Mouse (Mus musculus): ENCODE measurements at regions not wholly inside any gene's neighbourhood (a gene's known extent, or its start where the extent isn't known, plus 50 kb on each side); places are given as distances from the start of the nearest gene placed in this dataset.

DNA sequence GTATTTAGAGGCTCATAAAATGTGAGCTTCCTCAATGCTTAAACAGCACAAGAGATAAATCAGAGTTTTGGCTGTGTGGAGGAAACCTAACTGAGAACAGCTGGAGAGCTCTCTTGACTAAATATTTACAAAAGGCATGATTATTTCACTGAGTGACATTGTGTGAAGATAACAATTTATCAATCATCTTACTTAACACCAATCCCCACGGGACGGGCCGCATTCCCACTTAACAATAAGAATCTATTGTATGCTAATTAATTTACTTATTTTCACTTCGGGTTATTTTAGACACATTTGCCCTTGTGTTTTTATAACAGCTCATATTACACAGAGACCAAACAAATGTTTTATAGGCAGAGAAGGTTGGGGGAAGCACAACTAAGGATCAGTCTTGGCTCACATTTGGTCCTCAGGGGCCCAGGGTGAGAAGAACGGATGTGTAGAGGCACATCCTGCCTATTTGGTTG lies 259.7 kb upstream of the Arid1b start:
- ATAC-seq (ENCODE audit: extremely low read depth, insufficient number of reproducible peaks, low FRiP score, poor library complexity, severe bottlenecking), result no peak

DNA sequence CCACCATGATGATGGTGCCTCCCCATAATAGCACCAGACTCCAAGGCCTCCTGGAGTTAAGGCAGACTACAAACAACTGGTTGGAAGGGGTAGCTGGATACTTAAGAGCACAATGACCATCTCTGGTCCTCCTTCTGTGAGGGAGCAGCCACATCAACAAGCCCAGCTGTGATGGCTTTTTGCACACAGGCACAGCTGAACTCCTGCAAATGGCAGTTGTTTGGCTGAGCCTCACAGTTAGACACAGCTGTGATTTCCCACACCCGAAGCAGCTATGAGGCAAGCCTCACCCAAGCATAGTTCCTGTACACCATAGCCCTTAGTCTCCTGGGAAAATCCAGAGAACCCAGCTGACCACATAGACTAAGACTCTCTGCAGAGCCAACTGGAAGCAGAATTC lies 258.9 kb upstream of the Arid1b start:
- ATAC-seq (ENCODE audit: extremely low read depth, insufficient number of reproducible peaks, low FRiP score, poor library complexity, severe bottlenecking), result no peak

DNA sequence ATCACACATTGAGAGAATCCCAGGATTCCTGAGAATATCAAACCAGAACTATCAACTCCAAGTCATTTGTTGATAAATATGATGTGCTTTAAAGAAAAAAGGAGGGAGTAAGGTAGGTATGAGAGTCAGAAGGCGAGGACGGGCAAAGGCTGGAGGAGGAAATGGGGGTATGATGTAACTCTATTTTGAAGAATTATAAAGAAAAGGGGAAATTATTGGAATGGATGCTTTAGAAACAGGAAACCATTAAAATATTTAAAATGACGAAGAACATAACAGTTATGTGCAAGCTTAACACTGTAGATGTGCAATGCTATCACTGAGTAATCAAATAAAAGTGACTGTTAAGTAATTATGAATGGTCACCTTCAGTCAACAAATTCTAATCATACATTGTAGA lies 257.4 kb upstream of the Arid1b start:
- ATAC-seq (ENCODE audit: extremely low read depth, insufficient number of reproducible peaks, low FRiP score, poor library complexity, severe bottlenecking), result no peak

DNA sequence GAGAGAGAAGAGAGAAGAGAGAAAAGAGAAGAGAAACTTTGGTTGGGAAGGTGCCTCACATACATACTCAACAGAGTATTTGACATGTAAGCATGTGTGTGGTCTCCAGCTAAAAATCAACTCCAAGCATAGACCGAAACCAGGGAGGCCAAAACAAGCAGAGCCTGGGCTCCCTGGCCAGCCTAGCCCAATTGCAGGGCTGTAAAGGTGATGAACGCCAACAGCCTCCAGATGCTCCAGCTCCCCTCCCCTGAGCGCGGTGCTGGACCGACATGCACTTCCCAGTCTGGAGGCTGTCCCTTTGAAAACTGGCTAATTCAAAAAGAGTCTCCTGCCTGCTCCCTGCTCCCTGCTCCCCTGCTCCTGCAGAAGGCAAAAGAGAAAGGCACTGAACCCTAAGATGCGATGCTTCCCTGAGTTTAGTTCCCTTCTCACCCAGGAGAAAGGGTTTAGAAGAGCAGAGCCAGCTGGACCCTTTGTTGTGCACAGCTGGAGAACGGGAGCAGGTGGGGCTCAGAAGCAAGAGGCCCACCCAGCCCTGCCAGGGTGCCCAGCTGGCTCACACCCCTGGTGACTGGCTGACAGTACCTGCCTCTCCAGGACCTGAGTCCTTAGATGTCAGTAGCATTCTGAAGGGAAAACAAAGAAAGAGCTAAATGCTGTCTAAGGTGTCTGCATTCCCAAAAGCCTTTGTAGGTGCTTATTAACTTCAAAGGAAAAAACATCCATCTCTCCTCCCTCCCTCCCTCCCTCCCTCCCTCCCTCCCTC lies 255.2 kb upstream of the Arid1b start:
- no peak for ATAC-seq (ENCODE audit: extremely low read depth, insufficient number of reproducible peaks, low FRiP score, poor library complexity, severe bottlenecking)

DNA sequence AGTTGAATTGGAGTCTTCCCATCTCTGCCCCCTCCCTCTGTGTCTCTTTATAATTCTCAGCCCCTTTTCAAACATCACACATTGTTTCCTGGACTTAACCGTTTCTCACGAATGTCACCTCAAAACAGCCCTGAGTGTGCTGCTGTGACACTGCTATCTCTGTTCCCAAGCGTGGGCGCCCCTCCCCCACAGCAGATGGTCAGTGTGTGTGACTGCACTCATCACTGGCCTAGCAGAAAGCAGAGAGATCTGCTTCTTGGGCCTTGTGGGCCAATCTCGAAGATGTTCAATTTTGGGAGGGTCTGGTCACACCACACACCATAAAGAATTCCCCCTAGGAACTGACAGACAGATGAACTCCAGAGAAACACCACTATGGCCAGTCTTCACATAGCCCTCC lies 253.3 kb upstream of the Arid1b start:
- no peak for ATAC-seq (ENCODE audit: extremely low read depth, insufficient number of reproducible peaks, low FRiP score, poor library complexity, severe bottlenecking)

DNA sequence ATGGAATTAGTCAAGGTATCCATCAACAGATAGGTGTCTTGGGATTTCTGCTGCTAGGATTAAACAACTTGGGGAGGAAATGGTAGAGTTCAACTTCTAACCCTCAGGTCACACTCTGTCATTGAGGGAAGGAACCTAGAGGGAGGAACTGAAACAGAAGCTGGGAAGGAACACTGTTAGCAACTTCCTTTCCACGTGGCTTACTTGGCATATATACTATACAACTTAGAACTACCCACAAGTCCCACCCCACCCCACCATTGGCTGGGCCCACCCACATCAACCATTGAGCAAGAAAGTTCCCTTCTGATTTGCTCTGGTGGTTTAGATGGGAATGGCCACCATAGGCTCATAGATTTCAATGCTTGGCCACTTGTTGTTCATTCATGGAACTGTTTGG lies 251.8 kb upstream of the Arid1b start:
- peak; percentile 66; the same call in 1 of the 2 replicates for ATAC-seq (ENCODE audit: extremely low read depth, insufficient number of reproducible peaks, low FRiP score, poor library complexity, severe bottlenecking)

DNA sequence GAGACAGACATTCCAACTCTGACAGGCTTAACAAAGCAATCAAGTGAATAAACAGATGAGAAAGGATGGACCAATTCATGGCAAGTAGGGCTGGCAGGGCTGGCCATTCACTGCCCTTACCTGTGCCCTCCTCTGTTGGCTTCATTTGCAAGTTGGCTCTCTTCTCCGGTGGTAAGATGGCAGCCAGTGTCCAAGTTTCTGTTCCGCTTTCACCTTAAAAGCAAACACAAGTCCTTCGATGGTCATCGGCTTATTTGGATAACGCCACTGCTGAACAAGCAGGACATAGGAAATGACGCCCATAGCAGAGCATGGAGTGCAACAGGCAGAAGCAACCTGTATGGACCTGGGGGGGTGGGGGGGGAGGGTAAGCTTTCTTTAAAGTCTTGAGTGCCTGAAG lies 231.2 kb upstream of the Arid1b start:
- ATAC-seq (ENCODE audit: extremely low read depth, insufficient number of reproducible peaks, low FRiP score, poor library complexity, severe bottlenecking), result no peak

DNA sequence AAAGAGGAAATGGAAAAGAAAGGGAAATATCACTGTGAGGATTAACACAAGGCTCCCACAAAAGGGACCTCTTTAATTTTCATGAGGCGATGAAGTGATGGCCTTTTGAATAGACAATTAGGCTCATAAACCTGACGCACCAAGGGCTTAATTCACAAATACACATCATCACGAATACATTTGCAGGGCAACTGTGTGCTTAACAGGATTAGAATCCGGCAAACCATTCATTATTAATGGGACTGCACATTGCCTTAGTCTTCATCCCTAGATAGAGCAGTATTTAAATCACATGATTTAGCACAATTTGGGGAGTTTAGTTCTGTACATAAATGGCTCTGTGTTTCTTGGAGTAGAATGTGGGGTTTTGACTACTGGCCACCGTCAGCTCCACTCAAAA lies 228.4 kb upstream of the Arid1b start:
- no peak for ATAC-seq (ENCODE audit: extremely low read depth, insufficient number of reproducible peaks, low FRiP score, poor library complexity, severe bottlenecking)

DNA sequence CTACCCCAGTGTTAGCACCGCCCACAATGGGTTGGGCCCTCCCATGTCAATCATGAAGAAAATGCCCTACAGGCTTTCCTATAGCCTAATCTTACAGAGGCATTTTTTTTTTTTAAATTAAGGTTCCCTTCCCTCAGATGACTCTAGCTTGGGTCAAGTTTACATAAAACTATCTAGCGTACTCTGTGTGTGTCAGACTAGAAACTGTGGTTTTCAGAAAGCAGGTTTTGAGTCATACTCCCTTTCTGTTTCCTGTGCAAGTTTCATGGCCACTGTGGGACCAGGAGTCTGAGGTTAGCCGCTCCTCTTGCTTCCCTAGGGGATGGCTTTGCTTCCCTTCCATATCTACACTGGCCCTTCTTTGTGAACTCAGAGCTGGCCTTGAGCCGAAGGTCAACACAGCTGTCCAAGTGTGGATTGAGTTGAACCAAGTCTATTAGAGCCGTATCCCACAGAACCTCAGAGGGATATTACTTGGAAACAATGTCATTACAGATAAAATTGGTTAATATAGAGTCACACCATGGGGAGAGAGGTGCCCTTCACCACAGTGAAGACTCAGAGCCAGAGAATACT lies 226.1 kb upstream of the Arid1b start:
- ATAC-seq (ENCODE audit: extremely low read depth, insufficient number of reproducible peaks, low FRiP score, poor library complexity, severe bottlenecking), result no peak

DNA sequence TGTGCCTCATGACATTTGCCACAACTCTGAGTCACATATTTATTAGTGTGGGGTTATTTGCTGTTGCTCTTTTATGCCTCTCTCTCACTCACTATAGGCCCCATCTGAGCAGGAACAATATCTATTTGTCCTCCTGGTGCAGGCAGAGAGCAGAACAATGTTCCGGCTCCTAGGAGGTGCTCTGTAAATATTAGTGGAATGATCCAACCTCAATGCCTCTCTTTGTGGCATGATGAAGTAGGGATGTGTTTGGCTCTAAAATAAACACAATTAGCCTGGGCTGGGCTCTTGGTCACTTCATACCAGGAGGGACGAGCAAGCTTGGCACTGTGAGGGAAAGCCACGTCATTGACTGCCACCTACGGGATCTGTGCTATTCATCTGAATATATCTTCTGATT lies 224.8 kb upstream of the Arid1b start:
- no peak for ATAC-seq (ENCODE audit: extremely low read depth, insufficient number of reproducible peaks, low FRiP score, poor library complexity, severe bottlenecking)

DNA sequence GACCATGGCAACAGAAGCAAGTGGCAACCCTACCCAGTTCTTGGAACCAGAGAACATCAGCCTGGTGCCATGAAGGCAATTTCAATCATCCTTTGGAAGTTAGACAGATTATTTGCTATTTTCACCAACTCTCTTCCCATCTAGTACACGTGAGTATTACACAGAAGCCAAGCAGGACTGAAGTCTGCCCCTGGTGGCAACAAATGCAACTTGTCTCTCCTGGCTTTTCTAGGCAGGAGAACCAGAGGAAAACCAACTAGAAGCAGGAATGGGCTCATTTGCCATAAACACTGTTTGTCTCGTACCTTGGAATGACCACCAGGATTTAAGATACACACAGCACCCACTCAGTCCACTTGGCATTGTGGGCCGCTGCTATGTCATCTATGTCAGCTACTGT lies 224.1 kb upstream of the Arid1b start:
- no peak for ATAC-seq (ENCODE audit: extremely low read depth, insufficient number of reproducible peaks, low FRiP score, poor library complexity, severe bottlenecking)

DNA sequence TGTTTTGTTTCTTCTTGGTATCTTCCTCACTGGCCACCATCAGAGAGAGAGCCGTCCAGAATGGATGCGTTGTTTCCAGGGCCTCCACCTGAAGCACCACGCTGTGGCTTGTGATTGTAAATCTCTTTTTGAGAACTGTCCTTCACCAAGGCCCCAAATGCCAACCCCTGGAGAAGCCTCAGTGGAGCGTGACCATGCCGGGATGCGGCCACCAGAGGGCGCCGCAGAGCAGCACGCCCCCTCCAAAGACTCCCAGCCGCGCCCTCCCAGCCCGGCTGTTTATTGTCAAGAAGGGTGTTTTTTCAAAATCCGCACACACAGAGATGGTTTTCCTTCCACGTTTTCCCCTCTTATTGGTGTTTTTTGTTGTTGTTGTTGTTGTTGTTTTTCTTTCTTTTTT lies 216.0 kb upstream of the Arid1b start:
- peak; percentile 47; the same call in 1 of the 2 replicates for ATAC-seq (ENCODE audit: extremely low read depth, insufficient number of reproducible peaks, low FRiP score, poor library complexity, severe bottlenecking)

DNA sequence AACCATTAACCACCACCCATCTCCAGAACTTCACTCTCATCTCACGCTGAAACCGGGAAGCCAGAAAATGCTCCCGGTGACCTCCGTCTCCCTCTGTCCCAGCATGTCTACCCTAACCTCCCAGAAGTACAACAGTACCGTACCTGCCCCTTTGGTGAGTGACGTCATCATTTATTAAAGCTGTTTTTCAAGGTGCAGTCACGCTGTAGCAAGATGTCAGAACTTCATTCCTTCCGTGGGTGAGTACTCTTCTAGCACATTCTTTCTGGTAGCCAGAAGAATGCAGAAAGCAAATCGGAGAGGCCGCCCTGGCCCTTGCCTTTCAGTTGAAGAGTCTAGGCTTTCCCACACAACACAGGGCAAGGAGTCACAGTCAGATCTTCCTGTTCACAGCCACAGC lies 215.1 kb upstream of the Arid1b start:
- ATAC-seq (ENCODE audit: extremely low read depth, insufficient number of reproducible peaks, low FRiP score, poor library complexity, severe bottlenecking), result no peak

DNA sequence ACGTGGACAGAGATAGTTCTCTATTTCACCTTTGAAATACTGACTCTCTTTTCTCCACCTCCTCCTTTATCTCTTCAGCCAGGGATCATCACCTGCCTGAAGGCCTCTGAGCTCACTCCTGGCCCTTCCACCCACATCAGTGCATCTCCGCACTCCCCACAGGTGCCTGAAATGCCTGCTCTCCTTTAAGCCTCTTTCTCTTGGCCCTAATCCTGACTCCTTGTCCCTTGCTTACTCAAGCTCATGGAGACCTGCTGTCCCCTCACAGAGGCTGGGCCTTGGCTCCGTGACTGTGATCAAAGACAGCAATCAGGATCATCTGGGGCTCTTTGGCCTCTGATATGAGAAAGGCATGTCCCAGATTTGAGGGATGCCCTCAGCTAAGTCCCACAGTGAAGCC lies 212.5 kb upstream of the Arid1b start:
- ATAC-seq (ENCODE audit: extremely low read depth, insufficient number of reproducible peaks, low FRiP score, poor library complexity, severe bottlenecking), result no peak

DNA sequence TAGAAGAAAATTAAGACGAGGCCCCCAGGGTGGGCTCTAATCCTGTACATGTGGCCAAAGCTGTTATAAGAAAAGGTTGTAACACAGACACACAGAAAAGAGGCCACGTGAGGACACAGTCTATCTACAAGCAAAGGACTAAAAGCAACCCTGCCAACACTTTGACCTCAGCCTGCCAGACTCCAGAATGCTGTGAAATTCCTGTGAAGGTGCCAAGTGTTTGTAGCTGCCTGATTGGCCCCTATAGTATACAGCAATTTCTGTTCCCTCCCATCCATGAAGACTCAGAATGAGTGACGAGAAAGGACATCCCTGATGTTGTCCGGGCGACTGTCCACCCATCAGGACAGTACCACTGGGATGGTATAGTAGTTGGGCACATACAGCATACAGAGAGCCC lies 209.8 kb upstream of the Arid1b start:
- no peak for ATAC-seq (ENCODE audit: extremely low read depth, insufficient number of reproducible peaks, low FRiP score, poor library complexity, severe bottlenecking)

DNA sequence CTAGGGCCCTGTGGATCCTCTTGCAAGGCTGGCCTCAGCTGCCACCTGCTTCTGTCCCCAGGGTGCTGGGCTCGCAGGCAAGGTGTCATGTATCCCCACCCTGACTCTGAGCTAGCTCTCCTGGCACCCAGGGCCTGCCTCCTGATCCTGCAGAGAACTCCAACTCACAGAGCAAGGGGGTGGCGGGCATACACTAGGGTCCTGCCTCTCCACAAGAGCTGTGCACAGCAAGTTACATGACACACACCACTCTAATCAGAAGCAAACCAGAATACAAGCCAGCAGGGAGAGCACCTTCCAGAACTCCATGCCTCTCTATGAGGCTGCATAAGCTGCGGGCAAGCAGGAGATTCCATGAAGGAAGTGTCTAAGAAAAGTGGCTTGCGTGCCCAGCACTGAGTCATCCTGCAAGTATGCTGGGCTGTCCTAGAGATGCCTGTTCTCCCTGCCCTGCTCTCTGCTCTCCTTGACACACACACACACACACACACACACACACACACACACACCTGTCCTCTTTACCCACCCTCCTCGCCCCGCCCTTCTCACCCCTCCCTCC lies 208.8 kb upstream of the Arid1b start:
- ATAC-seq (ENCODE audit: extremely low read depth, insufficient number of reproducible peaks, low FRiP score, poor library complexity, severe bottlenecking), result no peak

DNA sequence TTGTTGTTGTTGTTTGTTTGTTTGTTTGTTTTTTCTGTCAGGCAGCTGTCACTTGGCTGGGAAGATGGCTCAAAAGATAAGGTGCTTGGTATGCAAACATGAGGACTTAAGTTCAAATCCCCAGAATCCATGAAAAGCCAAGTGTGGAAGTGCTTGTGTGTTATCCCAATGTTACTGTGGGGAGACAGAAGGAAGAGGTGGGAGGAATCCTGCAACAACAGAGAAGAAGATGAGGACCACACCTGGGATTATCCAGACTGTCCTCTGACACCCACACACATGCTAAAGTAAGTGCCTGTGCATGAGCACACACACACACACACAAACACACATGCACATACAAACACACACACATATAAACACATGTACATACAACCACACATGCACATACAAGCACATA lies 207.6 kb upstream of the Arid1b start:
- no peak for ATAC-seq (ENCODE audit: extremely low read depth, insufficient number of reproducible peaks, low FRiP score, poor library complexity, severe bottlenecking)

DNA sequence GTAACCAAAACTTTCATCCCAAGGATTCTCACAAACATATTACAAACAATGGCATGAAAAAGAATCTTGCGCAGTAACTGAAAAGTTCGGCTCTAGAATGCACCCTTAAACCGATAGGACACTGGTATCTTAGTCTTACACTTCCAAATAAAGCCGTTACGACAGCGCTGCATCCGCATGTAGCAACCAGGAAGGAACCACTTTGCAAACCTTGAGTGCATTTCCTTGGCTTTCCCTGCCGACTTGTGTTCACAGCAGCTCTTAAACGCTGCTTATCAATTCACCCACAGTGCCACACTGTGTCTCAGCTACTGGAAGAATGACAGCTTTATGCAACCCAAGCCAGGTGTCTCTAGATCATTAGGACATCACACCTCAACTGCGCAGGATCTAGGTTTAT lies 202.3 kb upstream of the Arid1b start:
- ATAC-seq (ENCODE audit: extremely low read depth, insufficient number of reproducible peaks, low FRiP score, poor library complexity, severe bottlenecking), result no peak

DNA sequence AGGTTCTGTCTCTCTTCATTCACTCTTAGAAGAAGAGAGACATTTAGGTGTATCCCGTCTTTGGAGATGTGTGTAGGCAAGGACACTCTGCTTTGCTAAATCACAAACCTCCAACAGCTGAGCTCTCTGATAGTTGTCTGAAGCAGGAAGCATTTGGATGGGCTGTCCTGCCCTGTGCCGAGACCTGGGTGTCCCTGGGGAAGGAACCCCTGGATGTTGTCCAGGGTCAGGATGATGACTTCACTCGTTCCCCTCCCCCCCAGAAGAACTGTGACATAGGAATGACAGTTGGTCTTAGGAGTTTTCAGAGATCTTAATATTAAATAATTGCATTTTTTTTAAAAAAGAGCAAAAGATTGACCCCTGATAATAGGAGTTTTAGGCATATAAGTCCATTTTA lies 197.9 kb upstream of the Arid1b start:
- no peak for ATAC-seq (ENCODE audit: extremely low read depth, insufficient number of reproducible peaks, low FRiP score, poor library complexity, severe bottlenecking)

DNA sequence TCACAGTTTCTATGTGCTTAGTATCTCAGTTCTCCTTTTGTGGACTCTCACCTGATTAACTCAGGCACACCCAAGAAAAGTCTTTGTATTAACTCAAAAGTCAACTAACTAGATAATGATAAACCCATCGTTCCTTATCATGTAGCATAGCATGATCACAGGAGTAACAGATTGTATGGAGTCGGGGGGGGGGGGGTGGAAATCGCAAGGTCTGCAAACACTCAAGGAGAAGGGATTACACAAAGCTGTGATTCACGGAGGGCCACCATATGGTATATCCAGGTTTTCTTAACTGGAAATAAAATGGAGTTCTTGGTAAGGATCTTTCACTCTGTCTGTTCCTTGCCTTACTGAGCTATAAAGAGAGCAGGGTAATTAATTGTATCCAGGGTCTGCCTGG lies 190.1 kb upstream of the Arid1b start:
- ATAC-seq (ENCODE audit: extremely low read depth, insufficient number of reproducible peaks, low FRiP score, poor library complexity, severe bottlenecking), result no peak

DNA sequence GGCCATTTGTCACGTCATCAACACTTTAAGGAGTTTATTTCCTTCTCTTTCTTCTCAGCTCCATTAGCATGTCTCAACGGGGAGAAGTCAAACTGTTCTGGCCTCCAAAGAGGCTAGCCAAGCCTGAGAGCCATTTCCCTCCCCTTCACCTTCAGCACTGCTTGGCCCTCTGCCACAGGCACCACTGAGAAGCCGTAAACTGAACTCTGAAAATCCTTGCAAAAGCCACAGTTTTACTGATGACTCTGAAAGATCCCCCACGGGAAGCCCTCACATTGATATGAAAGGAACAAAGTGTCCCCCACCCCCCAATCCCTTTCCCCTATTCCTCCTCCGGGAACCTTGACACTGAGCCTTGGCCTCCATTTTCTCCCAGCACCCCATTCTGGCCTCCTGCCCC lies 188.1 kb upstream of the Arid1b start:
- no peak for ATAC-seq (ENCODE audit: extremely low read depth, insufficient number of reproducible peaks, low FRiP score, poor library complexity, severe bottlenecking)

Measured in neutrophil, adult 5-6 weeks (primary cell).